Mouse (Mus musculus) limb, embryonic 12.5 days (tissue): ENCODE measurements around the gene Relb. TPM values are rescaled to one million over a fixed set of nuclear protein-coding genes. Genes with fewer than 3 reads are reported as not detected.

ENCODE experiments used
- ATAC-seq: fragments of 200-750 bp; cut with Nextera tagmentation; 2 replicates; pipeline ENCODE4 v1.8.0; 2017; ENCODE audit warnings: low read depth, moderate TSS enrichment; ENCODE audit not compliant: insufficient number of reproducible peaks, insufficient read depth, low FRiP score, low TSS enrichment
- H3K27ac ChIP-seq: fragments of 300-500 bp; sonication (generic); 2 replicates; pipeline ENCODE4 v1.5.1; 2016; ENCODE audit warnings: mild to moderate bottlenecking, moderate library complexity
- H3K27me3 ChIP-seq: fragments of 300-500 bp; sonication (generic); 2 replicates; pipeline ENCODE4 v1.6.1; 2016; ENCODE audit warnings: mild to moderate bottlenecking, moderate library complexity
- H3K36me3 ChIP-seq: fragments of 300-500 bp; sonication (generic); 2 replicates; pipeline ENCODE4 v1.6.1; 2016; ENCODE audit warnings: mild to moderate bottlenecking, moderate library complexity
- H3K4me1 ChIP-seq: fragments of 300-500 bp; sonication (generic); replicated peaks from 2 replicates; pipeline ENCODE4 v1.6.1; 2016
- H3K4me2 ChIP-seq: fragments of 300-500 bp; sonication (generic); 2 replicates; pipeline ENCODE4 v1.6.1; 2016; ENCODE audit warnings: mild to moderate bottlenecking, moderate library complexity
- H3K4me3 ChIP-seq: fragments of 300-500 bp; sonication (generic); replicated peaks from 2 replicates; pipeline ENCODE4 v1.5.1; 2016; ENCODE audit warnings: mild to moderate bottlenecking
- H3K9ac ChIP-seq: fragments of 300-500 bp; sonication (generic); replicated peaks from 2 replicates; pipeline ENCODE4 v1.6.1; 2016; ENCODE audit warnings: mild to moderate bottlenecking, moderate library complexity
- H3K9me3 ChIP-seq: fragments of 300-500 bp; sonication (generic); 2 replicates; pipeline ENCODE4 v1.6.1; 2016; ENCODE audit warnings: mild to moderate bottlenecking, moderate library complexity
- whole genome bisulfite sequencing: fragments of 180-500 bp; shearing (Covaris S2); methylation state at CpG from one replicate; pipeline ENCODE4 v1.1.7; 2016; 5-methylcytosine and 5-hydroxymethylcytosine counted together
- polyA plus RNA-seq: library from polyadenylated mRNA; unstranded; fragments of >200 nt; fragmentation: Nextera tagmentation; extraction: Ambion mirVana; gene quantifications from 2 replicates; pipeline ENCODE4 v1.2.1, GENCODE M21; 2016

The Relb gene
- polyA plus RNA-seq, 1 experiment from 2014 or later: 7.3 TPM

DNA sequence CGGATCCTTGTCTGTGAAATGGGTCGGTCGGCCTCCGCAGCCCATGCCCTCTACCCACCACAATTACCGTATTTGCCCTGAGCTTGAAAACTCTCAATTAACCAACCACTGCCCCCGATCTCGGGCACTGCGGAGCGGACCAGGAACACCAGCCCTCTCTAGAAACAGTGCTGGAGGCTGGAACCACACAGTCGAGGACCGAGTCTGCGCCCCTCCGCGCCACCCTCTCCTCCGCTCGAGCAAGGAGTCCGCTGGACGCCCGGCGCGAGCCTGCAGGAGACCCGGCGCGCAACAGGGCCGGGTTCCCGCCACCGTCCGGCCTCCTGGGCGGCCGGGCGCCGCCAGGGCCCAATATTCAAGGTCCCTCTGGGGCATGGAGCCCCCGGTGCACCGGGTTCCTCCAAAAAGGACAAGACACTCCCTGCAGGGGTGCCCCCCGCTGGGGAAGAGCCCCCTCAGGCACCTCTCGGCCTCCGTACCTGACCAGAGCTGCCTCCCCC lies 35.3 kb upstream of the Relb start:
- H3K9me3 ChIP-seq: no peaks in the 10 kb centered on the region
- H3K4me2 ChIP-seq: peak overlapping the region; percentile 88
- peak overlapping the region; percentile 56; the same call in 1 of the 2 replicates for H3K27ac ChIP-seq
- peak; percentile 23; the same call in 1 of the 2 replicates for ATAC-seq
- H3K9ac ChIP-seq: peak overlapping the region; percentile 96
- H3K27me3 ChIP-seq: no peaks in the 10 kb centered on the region
- H3K4me1 ChIP-seq: peaks cover 13% of the 10 kb centered on the region
- peak overlapping the region; percentile 100 for H3K4me3 ChIP-seq
- peaks cover 28% of the 10 kb centered on the region for H3K36me3 ChIP-seq
- WGBS: under 1% methylated on average over 37 of the region's 37 CpGs

DNA sequence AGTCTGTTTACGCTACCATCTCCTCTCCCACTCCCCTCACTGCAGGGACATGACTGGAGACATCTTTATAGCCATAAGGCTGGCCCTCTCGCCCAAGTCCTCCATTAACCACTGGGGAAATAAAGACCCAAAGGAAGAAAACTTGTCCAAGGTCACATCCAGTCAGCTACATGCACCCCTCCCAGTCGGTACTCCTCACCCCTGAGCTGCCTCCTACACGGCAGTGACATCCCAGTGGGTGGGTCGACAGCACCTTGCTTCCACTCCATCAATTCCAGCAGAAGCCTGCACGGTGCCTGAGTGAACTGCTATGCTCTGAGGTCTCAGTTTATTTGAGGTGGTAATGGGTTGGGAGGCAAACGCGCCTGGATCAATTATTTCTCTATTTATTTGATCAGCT lies 34.7 kb upstream of the Relb start:
- 14% methylated on average over 8 of the region's 8 CpGs for WGBS

DNA sequence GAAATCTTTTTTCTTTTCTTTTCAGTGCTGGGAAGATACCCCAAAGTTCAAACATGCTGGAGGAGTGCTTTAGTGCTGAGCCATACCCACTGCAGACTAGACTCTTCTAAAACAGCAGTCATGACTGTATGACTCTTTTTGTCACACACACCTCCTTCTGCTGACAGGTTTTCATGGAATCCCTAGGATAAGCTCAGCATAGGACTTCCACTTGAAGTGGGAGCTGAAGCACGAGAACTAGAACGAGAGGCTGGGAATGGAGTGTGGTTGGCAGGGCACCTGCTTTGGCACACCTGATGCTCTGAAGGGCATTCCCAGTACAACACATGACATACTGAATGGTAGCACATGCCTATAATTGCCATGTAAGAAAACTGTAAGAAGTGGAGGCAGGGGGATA lies 23.4 kb upstream of the Relb start:
- Histone ChIP-seq H3K27ac (no peak overlapping the region), H3K9me3 (no peaks in the 10 kb centered on the region), H3K36me3 (peaks cover 86% of the 10 kb centered on the region), H3K27me3 (no peaks in the 10 kb centered on the region), H3K4me1 (no peaks in the 10 kb centered on the region), H3K4me2 (no peak overlapping the region), H3K4me3 (no peak overlapping the region), H3K9ac (no peak overlapping the region)
- WGBS: 90% methylated on average over 2 of the region's 2 CpGs
- ATAC-seq: no peak

More for the DNA sequence above, 34.7 kb upstream of the Relb start:
- Histone ChIP-seq H3K4me3 (peak overlapping the region; percentile 100), H3K27ac (no peak overlapping the region), H3K9me3 (no peaks in the 10 kb centered on the region), H3K9ac (peak overlapping the region; percentile 96), H3K36me3 (peaks cover 32% of the 10 kb centered on the region), H3K4me1 (peaks cover 13% of the 10 kb centered on the region), H3K27me3 (no peaks in the 10 kb centered on the region), H3K4me2 (peak overlapping the region; percentile 88)
- 0 out of 2 replicates have a peak, but pooled peaks have one; percentile 29 for ATAC-seq

DNA sequence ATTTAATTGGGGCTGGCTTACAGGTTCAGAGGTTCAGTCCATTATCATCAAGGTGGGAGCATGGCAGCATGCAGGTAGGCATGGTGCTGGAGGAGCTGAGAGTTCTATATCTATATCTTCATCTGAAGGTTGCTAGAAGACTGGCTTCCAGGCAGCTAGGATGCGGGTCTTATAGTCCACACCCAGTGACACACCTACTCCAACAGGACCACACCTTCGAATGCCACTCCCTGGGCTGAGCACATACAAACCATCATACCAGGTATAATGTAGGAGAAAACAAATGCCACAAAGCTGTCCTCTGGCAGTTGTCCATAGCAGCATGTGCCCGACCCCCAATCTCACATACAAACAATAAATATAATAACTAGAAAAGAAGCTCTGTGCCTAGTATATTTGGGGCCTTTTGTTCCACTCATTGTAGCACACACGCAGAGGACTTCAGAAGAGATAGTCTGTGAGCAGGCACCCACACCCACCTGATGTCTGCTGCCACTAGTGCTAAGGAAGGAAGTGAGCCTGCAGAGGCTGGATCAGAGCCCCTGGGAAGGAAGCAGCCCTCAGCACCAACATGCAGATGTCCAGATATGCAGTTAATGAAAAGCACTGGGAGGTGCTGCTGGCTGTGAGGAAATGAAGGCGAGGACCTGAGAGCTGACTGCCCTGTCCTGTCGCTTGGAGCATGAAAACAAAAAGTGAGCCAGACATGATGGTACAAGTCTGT lies 22.0 kb upstream of the Relb start:
- Histone ChIP-seq H3K27ac (no peak overlapping the region), H3K36me3 (peaks cover 89% of the 10 kb centered on the region)
- 93% methylated on average over 6 of the region's 6 CpGs for WGBS

DNA sequence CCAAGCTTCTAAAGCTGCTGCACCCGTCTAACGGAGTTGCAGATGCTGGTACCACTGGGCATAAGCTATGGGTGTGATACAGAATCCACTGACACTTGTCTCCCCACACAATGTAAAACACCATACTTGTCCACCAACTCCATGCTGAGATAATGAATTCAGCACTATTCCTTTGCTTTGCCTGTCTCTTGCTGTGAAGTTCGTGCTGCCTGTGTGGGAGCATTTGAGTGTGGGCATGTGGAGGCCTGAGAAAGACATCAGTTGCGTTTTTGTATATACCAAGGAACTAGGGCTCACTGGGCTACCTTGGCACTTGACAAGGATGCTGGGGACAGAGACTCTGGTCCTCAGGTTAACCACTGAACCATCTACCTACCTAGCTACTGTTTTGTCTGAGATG lies 12.0 kb upstream of the Relb start:
- H3K27me3 ChIP-seq: no peaks in the 10 kb centered on the region
- H3K4me1 ChIP-seq: no peaks in the 10 kb centered on the region
- H3K27ac ChIP-seq: no peak overlapping the region
- H3K9me3 ChIP-seq: no peaks in the 10 kb centered on the region
- no peak overlapping the region for H3K4me2 ChIP-seq
- ATAC-seq: no peak
- peaks cover 98% of the 10 kb centered on the region for H3K36me3 ChIP-seq
- H3K4me3 ChIP-seq: no peak overlapping the region
- WGBS: 88% methylated on average over 4 of the region's 4 CpGs
- no peak overlapping the region for H3K9ac ChIP-seq

More for the DNA sequence above, 22.0 kb upstream of the Relb start:
- no peaks in the 10 kb centered on the region for H3K4me1 ChIP-seq
- no peak overlapping the region for H3K4me3 ChIP-seq
- no peaks in the 10 kb centered on the region for H3K27me3 ChIP-seq
- ATAC-seq: no peak
- H3K9ac ChIP-seq: no peak overlapping the region
- H3K4me2 ChIP-seq: no peak overlapping the region
- no peaks in the 10 kb centered on the region for H3K9me3 ChIP-seq

DNA sequence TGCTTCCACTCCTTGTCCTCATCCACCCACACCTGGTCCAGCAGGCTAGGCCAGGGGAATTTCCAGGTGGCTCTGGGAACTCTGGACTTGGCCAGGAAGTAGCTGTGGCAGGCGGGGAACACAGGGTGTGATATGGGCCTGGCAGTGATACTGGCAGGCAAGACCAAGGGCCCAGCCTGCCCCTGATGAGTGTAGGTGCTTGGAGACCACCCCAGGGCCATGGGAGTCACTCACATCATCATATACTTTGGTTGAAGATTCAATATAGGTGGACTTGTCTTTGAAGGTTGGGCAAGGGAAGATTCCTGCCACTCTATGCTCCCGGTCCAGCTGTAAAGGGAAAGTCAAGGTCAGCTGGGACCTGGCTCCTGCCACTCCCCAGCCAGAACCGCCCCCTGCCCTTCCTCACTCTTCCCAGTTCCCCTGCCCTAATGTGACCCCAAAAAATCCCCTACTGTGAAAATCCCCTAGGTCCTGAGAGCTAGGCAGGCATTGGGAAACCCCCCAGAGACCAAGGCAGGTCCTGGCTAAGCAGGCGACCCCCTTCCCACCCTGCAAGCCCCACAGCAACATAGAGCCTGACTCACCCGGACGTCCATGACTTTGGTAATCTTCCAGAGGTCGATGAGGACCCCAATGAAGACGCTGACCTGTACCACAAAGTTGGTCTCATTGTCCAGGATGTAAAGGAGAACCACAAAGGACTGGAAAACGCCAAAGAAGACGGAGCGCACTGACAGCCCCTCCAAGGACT lies 6.0 kb upstream of the Relb start:
- Histone ChIP-seq H3K9me3 (no peaks in the 10 kb centered on the region), H3K9ac (no peak overlapping the region), H3K4me1 (no peaks in the 10 kb centered on the region), H3K4me2 (no peak overlapping the region), H3K27ac (no peak overlapping the region), H3K36me3 (peaks cover 87% of the 10 kb centered on the region), H3K27me3 (no peaks in the 10 kb centered on the region), H3K4me3 (no peak overlapping the region)
- no peak for ATAC-seq
- 90% methylated on average over 11 of the region's 11 CpGs for WGBS

DNA sequence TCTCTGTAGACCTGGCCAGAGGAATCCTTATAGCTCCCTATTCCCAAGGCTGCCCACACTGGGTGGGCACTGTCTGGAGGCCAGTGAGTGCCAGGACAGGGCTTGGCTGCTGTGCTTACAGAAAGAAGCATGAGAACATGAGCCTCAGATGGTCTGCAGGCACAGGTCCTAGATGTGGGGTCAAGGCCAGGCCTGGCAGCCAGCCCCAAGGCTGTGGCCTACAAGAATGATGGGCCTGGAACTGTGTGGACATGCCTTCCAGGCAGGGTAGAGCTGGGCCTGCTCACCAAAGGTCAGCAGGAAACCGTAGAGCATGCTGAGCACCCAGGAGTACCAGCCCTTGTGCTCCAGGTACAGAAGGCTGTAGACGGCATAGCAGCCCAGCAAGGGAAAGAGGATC lies 5.4 kb upstream of the Relb start:
- WGBS: 93% methylated on average over 2 of the region's 2 CpGs
- peaks cover 81% of the 10 kb centered on the region for H3K36me3 ChIP-seq

DNA sequence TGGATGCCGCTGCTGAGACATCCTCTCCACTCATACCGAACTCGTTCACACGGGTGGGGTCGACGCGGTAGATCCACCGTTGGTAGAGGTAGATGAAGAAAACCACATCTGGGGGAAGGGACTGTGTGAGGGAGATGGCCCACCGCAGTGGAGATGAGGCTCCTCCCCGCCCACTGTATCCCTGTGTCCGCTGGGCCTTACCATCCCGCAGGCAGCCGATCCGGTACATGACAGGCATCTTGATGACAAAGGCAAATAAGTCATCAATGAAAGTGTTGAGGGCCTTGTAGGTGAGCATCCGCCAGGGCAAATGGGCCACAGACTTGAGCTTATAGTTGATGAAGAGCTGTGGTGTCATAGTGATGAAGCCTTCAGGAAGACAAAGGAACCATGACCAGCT lies 4.6 kb upstream of the Relb start:
- no peak for ATAC-seq
- H3K27me3 ChIP-seq: no peaks in the 10 kb centered on the region
- no peak overlapping the region for H3K4me3 ChIP-seq
- H3K9me3 ChIP-seq: no peaks in the 10 kb centered on the region
- H3K4me1 ChIP-seq: 0 out of 2 replicates have a peak, but pooled peaks cover 2% of the 10 kb centered on the region
- 93% methylated on average over 15 of the region's 15 CpGs for WGBS
- no peak overlapping the region for H3K9ac ChIP-seq
- H3K27ac ChIP-seq: no peak overlapping the region
- H3K4me2 ChIP-seq: no peak overlapping the region
- H3K36me3 ChIP-seq: peaks cover 73% of the 10 kb centered on the region

More for the DNA sequence above, 5.4 kb upstream of the Relb start:
- no peak for ATAC-seq
- Histone ChIP-seq H3K9me3 (no peaks in the 10 kb centered on the region), H3K4me3 (no peak overlapping the region), H3K4me2 (no peak overlapping the region), H3K4me1 (0 out of 2 replicates have a peak, but pooled peaks cover under 1% of the 10 kb centered on the region), H3K27me3 (no peaks in the 10 kb centered on the region), H3K9ac (no peak overlapping the region), H3K27ac (no peak overlapping the region)

DNA sequence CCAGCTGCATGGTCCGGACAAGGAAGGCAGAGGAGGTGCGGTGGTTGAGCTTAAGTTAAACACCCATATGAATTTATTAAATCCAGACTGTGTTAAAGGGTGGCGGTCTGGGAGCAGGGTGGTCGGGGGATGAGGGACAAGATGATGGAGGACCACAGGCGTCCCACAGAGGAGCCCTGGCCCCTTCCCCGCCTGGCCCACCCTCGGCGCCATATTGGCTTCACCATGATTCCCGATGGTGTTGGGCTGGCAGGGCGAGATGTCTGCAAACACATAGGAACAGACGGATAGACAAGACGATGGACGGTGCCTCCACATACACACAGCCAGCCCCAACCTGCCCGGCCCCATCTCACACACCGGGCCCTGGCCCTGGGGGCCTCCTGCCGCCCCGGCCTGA lies 4.0 kb upstream of the Relb start:
- no peak for ATAC-seq
- no peak overlapping the region for H3K4me3 ChIP-seq
- peaks cover 67% of the 10 kb centered on the region for H3K36me3 ChIP-seq
- no peaks in the 10 kb centered on the region for H3K9me3 ChIP-seq
- WGBS: 90% methylated on average over 17 of the region's 17 CpGs
- H3K27me3 ChIP-seq: no peaks in the 10 kb centered on the region
- no peak overlapping the region for H3K9ac ChIP-seq
- no peak overlapping the region for H3K27ac ChIP-seq
- H3K4me2 ChIP-seq: no peak overlapping the region
- H3K4me1 ChIP-seq: 0 out of 2 replicates have a peak, but pooled peaks cover 2% of the 10 kb centered on the region

DNA sequence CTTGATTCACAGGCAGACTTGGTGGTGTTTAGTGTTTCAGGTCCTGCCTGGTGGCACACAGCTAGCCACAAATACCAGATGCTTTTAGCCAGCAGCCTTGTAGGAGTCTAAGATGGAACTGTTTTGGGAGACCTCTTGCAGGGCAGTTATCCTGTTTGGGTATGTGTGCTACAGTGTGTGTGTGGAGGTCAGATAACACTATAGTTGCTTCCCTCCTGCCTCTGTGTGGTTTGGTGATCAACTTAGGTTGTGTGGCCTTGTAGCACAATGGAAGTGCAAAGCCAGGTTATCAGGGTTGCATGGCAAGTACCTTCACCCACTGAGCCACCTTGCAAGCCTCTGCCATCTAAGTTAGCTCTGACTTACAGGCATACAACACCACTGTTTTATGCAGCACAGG lies 3.5 kb upstream of the Relb start:
- H3K9ac ChIP-seq: no peak overlapping the region
- no peak for ATAC-seq
- H3K9me3 ChIP-seq: no peaks in the 10 kb centered on the region
- H3K27ac ChIP-seq: no peak overlapping the region
- H3K27me3 ChIP-seq: no peaks in the 10 kb centered on the region
- peaks cover 62% of the 10 kb centered on the region for H3K36me3 ChIP-seq
- H3K4me1 ChIP-seq: 0 out of 2 replicates have a peak, but pooled peaks cover 2% of the 10 kb centered on the region
- H3K4me2 ChIP-seq: no peak overlapping the region
- no peak overlapping the region for H3K4me3 ChIP-seq

DNA sequence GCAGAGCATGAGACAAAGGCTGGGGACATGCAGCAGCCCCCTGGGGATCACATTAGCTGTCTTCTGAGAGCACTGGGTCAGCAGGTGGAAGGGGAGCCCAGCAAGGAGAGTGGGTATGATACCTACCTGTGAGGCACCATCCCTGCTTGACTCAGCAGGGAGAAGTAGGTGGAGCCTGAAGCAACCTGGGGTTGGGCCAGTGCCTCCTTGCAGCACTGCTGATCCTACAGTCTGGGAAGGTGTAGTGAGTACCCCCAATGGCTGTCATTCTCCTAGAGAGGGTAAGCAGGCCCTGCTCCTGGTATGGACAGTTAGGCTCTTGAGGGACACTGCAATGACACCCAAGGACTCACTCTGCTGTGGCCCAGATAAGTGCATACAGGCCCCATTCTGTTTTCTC lies 3.0 kb upstream of the Relb start:
- Histone ChIP-seq H3K9me3 (no peaks in the 10 kb centered on the region), H3K27ac (no peak overlapping the region), H3K4me2 (no peak overlapping the region), H3K9ac (no peak overlapping the region), H3K36me3 (peaks cover 58% of the 10 kb centered on the region), H3K27me3 (no peaks in the 10 kb centered on the region), H3K4me3 (no peak overlapping the region), H3K4me1 (0 out of 2 replicates have a peak, but pooled peaks cover 2% of the 10 kb centered on the region)
- ATAC-seq: no peak
